Mouse (Mus musculus) layer of hippocampus, adult 9-11 months (tissue): ENCODE results near the gene Marc1.

Source experiments
- DNase-seq: peaks from one replicate; pipeline ENCODE4 v3.0.0; 2022

Marc1 gene

DNA sequence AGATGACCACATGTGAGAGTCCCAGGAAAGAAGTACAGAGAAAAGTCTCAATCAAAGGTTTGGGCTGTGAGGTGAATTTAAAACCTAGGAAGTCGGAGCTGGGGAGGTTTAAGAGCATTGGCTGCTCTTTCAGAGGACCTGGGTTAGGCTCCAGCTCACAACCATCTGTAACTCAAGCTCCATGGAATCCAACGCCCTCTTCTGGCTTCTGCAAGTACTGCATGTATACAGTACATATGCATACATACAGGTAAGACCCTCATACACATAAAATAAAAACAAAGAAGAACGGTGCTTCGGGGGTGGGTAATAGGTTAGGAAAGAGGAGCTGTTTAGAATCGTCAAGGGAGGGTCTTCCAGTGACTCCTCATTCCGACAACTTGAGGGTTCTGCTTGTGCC lies 6.7 kb upstream of the Marc1 start:
- DNase-seq, result no peak

DNA sequence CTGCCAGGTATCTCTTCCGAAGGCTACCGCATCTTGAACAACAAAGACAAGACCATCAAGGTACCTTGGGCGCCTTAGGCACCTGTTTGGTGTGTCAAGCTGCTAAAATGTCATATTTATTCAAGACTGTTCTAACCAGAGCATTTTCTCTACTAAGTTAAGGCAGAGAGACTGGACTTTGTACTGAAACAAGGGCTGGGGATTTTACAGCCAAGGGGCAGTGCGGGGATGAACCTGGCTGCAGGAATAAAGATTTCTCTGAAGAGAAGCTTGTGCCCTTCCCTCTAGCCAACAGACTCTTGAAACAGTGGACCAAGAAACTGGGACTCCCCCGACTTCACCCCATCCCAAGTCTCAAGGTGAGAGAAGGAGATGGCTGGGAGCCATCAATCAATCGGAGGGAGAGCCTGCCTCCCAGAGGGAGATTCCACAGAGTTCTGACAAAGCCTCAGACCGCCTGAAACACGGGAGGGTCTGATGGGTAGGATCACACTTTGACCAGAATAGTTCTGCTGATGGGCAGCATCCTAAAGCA lies 670 bp upstream of the Marc1 start:
- DNase-seq, result no peak

DNA sequence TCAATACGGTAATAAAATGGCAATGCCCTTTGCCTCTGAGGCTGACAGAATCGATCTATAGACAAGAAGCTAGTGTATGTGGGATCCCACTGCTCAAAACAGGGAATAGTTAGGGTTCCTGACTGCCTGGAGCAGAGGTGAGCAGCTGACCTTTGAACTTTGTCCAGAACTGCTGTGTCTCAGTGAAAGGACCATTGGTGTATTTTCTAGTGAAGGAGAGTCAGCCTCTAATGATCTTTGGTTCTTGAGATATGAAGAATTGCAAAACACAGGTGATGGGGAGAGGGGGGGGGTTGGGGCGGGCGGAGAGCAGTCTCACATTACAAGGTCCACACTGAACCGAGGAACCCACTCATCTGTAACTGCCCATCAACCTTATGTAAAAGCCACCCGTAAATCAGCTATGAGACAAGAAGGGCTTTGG lies 1.5 kb downstream of the Marc1 start:
- no peak for DNase-seq

DNA sequence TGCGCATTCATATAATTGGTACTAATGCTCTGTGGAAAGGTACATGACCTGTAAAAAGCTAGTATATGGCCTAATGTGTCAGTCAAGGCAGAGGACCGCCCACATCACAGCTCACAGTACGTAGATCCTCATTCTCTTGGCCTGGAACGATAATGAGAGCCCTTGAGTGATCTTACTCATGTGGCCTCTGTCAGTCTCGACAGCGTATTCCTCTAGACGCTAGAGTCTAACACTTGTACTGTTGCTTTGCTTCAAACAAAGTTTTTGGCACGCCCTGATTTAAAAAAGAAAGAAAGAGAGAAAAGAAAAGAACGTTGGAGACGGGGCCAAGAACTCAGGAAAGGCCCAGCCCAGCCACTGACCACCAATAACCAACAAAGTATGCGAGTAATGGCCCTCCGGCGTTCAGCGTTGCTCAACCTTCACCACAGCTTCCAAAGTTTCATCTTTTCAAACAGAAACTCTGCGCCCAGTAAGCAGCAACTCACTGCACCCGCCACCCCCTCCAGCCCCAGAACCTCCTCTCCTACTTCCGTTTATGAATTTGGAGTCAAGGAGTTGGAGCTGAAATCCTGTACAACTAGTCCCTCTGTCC lies 2.6 kb downstream of the Marc1 start:
- DNase-seq, result no peak

DNA sequence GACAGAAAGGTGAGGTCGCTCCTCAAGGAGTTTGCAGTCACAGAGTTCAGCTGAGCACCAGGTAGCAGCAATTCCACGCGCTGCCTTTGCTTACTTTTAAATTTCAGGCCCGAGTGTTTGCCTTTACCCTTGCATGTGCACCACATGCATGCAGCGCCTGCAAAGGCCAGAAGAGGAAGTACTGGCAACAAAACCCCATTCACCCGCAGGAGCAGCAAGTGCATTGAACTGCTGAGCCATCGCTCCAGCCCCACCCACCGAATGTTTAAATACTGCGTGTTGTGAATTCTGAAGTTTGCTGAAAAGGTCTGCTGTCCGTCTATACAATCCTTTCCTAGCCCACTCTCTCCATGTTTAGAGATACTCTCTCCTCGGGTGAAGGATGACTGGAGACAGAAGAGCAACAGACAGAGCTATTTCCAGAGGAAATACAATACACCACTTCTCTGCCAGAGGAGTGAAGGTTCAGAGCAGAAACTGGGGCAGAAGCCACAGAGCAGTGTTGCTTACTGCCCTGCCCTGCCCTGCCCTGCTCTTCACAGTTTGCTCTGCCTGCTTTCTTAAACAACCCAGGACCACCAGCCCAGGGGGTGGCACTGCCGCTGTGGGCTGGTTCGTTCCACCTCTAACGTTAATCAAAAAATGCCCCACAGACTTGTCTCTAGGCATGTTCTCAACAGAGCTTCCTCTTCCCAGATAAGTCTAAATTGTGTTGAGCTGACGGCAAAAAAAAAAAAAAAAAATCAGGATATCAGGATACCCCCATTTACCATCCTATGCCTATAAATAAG lies 3.3 kb downstream of the Marc1 start:
- DNase-seq, result no peak

DNA sequence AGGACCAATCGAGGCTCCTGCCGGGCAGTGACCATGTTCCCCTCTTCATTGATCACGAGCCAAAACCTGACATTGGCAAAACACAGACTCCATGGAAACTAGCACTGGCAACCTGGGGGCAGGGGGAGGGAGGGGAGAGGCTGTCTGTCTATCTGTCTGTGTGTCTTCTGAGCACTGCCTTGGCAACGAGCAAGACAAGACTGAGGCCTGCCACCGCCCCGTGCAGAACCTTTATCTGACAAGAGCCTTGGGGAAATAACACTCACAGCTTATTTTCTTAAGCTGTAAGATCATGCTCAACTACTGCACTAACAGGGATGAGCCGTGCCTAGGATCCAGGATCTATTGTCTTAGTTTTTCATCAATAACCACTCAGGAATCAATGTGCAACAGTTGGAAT lies 4.0 kb downstream of the Marc1 start:
- DNase-seq, result no peak

DNA sequence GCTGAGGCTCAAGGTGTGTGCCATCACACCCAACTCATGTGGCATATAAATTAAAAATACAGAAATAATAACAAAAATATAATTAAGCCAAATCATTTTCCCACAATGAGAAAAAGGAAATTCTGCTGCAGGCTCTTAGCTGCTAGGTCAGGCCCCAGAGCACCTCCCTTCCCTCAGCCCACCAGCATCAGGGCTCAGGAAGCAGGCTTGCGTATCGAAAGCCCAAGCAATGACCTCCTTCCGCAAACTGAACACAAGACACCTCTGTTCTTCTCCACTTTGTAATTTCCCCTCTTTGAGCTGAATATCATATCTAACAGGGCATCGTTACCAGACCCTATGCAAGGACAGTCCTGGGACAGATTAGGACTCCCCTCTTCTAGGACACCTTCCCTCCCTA lies 5.4 kb downstream of the Marc1 start:
- no peak for DNase-seq

DNA sequence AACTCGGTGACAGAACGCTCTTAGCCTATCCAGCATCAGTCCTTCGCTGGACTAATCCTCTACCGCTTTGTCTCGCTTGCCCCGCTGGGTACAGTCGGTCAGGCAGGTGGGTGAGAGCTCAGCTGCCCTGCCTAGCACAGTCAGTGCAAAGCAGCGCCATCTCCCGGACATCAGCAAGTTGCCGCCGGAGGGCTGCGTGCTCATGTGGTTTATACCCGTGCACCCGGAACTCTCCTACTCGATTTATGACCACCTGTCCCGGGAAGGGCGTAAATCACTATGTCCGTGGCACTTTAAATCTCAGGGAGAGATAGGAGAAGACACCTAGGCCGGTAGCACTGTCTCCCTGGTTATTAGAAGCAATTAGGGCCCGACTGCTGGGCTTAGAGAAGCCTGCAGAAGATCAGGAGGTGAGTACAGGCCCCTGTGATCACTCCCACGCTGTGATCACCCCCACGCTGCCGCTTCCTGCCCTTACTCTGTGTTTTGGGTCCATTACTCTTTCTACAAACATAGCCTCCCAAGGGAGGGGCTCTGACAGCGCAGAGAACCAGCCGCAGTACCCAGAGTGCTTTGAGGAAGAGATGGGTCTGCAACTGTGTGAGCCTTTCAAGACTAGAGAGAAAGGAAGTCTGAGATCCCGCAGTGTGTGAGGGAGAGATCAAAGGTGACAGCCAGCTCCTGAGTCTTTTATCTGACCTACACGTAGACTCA lies 17.8 kb downstream of the Marc1 start:
- DNase-seq, result no peak

DNA sequence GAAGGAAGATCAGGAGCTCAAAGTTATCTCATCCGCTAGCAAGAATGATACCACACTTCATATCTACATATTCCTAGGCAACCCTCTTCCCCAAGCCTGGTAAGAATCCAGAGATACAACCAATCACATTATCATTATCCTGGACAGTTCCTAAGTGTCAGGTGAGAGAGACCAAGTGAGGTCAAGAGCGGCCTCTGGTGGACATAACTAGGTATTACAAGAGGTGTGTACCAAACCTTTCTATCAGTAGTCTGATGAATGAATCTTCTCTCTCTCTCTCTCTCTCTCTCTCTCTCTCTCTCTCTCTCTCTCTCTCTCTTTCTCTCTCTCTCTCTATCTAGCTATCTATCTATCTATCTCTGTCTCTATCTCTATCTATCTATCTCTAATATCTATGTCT lies 20.0 kb downstream of the Marc1 start:
- DNase-seq, result no peak

DNA sequence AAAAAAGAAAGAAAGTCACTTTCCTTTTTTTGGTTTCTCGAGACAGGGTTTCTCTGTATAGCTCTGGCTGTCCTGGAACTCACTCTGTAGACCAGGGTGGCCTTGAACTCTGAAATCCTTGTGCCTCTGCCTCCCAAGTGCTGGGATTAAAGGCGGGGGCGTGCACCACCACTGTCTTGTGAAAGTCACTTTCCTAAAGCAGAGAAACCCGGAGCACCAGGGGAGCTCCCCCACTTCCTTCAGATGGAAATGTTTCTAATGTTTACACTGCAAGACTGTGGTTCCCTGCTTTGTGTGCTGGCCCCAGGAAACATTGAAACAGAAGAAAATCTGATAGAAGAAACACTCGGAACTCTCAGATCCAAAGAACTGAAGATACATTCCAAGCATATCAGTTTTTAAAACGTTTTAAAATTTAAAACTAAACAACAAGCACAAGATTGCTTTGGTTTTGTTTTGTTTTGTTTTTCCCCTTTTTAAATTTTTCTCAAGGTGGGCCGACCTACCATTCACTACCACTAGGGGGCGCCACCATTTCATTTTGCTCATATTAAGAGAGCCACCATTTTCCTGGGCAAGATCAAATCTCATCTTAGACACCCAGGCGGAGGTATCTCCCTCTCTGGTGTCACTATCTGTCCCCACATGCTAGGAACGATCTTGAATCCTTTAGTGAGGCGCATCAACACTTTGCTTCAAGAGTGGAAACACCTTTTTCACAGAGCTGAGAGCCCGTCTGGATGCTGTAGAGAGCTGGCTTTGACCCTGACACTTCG lies 24.5 kb downstream of the Marc1 start:
- no peak for DNase-seq

DNA sequence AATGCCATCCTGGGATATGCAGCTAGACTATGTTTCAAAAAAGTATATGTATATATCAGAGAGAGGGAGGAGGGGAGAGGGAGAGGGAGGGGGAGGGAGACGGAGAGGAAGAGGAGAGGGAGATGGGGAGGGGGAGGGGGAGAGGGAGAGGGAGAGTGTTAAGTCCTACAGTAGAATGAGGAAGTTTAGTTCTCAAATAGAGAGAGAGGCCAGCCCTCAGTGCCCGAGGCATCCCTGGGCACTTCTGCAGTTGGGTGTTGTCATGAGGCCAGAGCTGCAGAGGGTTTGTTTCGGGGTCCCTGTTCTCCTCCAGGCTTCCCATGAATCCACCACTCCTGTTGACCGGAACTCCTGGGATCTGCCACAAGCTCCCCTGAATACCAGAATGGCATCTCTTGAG lies 27.5 kb downstream of the Marc1 start:
- no peak for DNase-seq

DNA sequence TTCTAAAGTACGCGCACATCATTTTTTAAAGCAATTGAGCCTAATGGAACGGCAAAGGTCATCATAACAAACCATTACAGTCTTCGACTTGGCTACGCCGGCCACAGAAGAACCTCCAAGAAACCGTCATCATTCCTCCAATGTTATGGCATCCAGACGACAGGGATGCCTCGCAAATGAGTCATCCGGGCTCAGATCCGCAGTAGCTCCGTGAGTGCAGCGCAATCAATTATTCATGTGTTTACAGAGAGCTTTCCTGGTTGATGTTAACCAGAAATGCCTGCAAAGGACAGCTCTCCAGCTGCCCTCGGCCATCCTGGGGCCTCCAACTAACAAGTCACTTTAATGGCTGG lies 29.0 kb downstream of the Marc1 start:
- no peak for DNase-seq

DNA sequence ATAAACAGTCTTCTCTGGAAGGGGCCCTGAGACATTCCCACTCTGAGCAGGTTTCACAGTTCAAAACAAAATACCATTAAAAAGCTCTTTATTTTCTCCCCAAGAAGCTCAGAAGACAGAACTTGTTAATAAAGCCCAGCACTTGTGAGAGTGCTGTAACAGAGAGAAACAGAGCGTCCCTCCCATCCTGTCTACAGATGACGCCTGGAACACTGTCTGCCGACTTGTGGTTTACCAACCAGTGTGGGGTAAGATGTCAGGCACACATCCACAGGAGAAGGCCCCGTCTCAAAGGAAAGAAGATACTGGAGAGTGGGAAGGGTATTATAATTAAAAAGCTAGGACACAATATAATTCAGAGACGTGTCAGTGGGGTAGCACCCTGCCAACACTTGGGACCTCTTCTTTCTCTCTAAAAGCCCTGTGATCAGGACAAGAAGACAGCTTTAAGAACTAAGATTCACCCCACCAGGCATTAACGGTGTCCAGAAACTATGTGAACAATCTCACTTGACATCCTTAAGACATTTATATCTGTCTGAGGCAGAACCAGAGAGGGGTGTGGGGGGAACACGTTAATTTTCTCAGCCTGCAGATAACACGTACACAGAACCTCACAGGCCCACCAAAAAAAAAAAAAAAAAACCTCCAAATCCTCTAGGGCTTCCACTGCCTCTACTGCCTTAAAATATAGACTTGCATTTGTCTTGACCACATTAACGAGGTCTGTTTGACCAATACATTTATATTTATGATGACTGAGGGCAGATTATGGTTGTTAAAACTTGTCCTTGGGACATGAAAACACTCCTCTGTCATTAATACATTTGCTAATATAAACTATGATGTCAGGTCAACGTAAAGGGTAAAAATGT lies 29.6 kb downstream of the Marc1 start:
- DNase-seq, result no peak

DNA sequence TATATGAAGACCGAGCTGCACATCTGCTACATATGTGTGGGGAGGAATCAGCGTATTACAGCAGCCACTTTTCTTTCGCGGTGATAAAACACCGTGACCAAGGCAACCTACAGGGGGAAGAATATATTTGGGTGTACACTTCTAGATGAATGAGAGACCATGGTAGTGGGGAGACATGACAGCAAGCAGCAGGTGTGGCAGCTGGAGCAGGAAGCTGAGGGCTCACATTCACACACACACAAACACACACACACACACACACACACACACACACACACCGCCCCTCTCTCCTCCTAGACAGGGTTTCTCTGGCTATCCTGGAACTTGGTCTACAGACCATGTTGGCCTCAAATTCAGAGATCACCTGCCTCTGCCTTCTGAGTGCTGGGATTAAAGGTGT lies 33.0 kb downstream of the Marc1 start:
- DNase-seq, result no peak

DNA sequence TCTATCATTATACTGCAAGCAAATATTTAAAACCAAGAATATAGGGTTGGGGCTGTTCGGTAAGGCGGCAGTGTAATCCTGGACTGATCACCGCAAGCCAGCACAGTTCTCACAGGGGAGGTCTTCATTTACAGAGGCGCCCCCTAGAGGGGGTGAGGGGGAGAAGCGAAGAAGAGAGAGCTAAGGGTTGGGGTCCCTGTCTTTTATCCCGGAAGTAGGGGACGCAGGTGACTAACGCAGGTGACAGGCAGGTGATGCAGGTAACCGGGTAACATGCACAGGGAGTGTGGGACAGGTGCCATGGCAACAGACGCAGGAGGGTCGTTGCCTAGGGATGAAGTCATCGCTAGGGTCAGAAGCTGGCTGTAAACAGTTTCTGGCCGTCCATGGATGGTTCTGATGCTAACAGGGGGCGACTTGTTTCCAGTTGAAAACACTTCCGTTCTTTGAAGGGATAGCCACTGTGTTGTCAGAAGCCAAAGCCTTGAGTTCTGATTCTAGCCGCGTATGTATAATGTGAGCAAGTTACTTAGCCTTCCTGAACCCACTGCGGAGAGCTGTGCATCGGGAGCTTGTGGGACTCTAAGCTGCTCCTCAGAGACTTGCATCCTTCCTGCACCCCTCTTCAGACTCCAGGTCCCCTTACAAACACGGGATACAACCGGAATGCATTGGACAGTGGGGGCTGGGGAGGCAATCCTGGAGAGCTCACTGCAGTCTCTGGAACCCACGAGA lies 33.9 kb downstream of the Marc1 start:
- DNase-seq, result no peak

DNA sequence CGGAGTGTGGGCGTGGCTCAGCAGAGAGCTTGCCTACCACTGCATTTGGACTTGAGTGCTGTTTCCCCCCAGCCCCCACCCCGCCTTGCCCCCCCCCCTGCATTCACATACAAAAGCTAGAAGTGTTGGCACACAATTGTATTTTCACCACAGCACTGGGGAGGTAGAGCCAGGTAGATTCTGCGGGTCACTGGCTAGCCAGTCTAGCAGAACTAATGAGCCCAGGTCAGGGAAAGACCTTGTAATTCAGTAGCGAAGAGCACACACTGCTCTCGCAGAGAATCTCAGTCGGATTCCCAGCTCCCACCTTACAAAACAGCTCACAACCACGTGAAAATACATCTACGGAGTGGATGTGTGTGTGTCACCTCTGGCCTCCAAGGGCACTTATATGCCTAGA lies 35.8 kb downstream of the Marc1 start:
- no peak for DNase-seq

DNA sequence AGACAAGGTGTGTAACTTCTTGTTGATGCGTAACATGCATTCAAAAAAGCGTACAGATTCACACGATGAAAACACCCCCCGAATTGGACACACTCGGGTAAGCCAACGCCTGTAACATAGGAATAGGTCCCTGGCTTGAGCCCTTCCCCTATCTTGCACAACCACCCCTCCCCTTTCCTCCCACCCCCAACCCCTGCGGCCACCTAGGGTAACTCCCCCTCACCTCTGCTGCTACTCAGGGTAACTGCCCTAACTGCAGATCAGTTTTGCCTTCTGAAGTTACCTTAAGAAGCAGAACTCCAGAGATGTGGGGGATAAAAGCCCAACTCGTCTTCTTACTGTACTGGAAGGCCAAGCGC lies 39.2 kb downstream of the Marc1 start:
- no peak for DNase-seq

DNA sequence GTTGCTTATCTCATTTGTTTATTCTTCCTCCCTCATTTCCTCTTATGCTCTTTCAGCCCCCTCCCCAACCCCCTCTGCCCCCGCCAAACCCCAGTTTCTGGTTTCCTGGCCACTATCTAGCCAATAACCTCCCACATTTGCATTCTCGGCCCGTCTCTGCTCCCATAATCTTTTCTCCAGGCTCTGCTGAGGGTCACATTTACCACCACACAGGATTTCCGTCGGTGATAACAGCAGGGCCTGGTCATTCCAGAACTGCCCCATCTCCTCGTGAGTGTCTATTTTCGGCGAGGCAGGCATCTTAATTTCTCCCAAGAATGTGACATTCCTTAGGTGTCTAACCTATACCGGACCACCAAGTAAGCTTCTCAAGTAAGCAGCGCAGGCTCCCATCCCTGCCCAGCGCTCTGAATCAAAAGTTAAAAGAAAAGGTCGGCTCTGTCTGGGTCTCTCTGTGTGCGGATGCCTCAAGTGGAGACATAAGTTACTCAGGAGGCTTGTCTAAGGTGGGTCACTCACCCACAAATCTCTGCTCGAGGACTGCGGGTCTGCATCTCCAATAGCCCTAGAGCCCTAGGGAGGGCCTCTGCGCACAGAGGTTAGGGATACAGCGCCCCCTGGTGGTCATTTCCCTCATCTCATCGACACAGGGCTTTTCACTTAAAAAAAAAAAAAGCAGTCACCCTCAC lies 39.8 kb downstream of the Marc1 start:
- peak; percentile 15 for DNase-seq

DNA sequence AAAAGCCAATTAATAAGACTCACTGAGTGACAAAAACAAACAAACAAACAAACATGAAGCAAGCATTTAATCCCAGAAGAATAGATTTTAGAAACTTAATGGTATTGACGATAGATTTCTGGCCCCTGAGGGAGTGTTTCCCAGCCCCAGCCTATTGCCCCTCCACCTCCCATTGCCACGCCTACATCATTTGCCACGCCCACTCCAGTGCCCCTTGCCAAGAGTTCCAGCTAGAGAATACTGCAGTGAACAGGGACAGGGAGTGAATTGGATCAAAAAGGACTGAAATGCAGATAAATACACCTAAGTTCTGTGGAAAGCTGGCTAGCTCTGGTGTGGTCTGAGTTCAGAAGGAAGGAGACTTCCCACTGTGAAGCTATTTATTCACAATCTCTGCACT lies 47.2 kb downstream of the Marc1 start:
- no peak for DNase-seq

DNA sequence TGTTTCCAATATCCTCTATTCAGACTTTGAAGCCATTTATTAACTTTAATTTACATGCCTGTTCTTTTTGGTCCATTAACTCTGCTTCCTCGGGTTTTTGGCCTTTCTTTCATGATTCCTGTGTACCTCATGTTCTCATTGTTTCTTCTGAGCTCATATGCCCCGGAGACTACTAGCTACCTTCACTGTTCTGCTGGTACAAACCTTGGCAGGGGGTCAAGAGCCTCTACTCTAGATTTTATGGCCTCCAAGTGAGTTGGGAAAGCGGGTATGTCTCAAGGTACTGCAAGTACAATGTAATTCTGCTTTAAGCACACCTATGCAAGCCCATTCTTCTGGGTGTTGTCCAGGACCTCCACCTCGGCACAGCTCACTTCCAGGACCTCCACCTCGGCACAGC lies 48.2 kb downstream of the Marc1 start:
- no peak for DNase-seq

DNA sequence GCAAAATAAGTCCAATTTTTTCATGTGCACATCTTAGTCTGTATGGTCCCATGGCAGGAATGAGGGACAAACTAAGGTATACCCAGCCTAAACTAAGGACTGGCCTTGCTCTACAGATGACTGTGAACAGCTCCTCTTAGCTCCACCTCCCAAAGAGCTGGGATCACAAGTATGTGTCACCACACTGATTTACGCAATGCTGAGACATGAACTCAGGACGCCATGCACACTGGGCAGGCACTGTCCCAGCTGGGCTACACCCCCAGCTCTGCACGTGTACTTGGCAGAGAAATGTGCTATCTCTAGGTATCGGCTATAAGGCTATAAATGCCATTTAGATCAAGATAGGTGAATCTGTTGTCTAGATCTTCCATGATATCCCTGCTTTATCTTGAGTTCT lies 49.1 kb downstream of the Marc1 start:
- no peak for DNase-seq
